Mouse (Mus musculus) retina, adult 2 months (tissue): Measurements from ENCODE around the gene Ncam1.

ENCODE experiments used
- DNase-seq: peaks from one replicate; pipeline ENCODE4 v3.0.0-alpha.2; 2012; ENCODE audit warnings: low read depth, low spot score

The Ncam1 gene

DNA sequence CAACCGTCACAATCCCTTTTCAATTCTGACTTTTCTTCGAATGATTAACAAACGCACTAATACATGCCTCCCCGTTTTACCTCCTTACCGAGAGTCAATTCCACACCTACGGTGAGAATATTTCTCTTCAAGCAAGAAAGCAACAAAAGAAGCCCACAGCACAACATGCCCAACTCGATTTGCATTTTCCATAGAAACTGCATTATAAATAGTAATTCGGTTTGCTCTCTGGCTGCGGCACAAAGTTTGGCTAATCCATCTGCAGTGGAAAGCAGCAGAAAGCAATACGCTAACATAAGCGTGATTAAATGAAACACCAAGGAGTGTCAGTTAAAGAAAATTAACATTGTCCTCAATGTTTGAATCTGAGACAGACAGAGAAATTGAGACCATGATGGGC is 177.0 kb downstream of the Ncam1 start:
- no peak for DNase-seq

DNA sequence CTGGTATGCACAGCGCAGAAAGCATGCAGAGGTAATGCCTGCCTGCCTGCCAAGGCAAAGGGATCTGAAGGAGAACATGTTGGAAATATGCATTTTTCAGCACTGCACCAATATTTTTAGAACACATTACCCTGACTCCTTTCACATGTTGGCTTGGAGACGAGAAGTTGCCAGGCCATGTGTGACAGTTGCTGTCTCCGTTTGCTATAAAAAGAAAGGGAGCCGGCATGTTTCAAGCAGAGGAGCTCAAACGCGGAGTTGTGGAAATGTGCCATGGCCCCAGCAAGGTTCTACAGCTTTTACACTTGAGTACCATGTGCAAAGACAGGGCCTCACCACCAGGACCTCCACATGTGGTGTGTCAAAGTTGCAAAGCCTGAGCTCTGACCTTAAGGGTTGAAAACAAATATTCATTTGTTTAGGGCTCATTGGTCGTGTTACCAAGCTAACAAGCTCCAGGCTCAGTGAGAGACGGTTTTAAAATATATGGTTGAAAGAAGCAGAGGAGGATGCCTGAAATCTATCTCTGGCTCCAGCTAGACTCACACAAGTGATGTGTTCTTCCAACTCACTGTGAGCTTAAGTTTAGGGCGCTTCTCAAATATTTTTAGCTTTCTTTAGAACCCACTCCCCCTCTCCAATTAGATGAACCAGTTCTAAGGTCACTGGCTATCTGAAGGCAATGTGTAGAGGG is 179.9 kb downstream of the Ncam1 start:
- no peak for DNase-seq

DNA sequence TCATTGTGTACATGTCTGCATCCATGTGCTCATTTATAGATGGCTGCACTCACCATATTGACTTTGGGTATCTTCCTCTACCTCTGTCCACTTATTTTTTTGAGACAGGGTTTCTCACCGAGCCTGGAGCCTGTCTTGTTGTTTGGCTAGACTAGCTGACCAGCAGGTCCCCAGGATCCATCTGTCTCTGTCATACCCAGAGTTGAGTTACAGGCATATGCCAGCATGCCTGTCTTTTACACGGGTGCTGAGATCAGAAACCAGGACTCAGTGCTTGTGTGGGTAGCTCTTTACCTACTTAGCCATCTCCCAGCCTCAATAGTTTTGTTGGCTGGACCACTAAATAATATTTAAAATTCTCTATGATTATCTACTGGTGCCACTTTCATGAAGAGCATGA is 180.5 kb downstream of the Ncam1 start:
- DNase-seq: no peak

DNA sequence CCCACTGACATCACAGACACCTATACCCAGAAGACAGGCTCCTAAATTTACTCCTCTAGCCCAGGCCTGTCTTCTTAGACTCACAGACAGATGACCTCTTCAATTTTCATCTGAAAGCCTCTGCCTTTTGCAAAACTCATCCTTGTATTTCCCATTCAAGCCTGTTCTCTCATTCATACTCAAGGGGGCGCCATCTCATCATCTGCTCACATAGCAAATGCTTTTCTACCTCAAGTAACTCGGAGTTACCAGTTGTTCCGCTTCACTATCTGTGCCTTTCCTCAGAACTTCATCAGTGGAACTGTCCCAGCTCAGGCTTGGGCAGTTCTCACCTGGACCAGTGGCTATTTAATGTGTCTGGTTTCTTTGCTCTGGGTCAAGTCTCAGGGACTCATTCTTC is 181.5 kb downstream of the Ncam1 start:
- no peak for DNase-seq

DNA sequence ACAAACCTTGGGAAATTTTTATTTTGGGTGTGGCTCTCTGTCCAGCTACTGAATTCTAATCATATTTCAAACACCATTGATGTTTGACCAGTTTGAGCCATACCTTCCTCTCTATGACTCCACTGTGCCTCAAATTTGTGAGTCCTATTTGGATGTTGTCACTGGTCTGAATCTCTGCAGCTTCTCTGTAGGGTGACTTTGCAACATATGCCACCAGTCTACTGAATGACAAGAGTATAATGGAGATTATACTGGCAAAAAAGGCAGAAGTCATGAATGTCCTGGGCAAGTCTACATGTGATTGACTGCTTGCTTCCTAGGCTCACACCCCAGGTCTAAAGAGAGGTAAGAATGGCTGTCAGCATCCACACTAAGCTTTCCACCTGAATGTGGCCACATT is 186.3 kb downstream of the Ncam1 start:
- no peak for DNase-seq

DNA sequence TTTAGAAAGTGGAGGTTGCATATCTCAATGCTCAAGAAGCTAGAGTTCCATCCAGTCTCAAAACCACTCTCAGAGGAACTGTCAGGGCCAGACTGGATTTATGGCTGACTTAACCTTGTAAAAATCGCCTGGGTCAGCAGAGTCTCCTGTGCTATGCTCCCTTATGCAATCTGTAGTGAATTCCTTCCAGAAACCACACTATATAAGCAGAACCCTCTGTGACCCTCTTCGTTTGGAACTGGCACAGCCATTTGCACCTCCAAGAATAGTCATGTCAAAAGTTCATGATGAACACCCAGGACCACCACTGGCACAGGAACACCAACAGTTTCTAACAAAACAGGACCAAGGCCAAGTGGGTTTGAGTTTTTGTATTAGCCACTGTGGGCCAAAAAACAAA is 190.5 kb downstream of the Ncam1 start:
- no peak for DNase-seq

DNA sequence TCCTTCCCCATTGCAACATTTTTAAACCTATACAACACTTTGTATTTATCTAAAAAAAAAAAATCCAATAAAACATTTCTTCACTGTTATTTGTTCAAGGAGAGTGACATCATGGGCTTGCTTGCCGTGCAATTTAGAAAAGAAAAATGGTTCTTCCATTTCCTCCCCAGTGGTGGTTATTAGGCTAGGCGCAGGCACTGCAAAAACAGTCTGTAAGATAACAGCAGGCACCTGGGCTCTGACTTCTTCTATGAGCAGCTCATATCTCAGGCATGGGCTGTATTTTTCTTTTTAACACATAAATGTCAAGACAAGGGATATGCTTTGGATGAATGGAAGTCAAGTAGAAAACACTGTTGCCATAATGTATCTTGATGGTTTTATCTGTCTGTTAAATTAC is 192.0 kb downstream of the Ncam1 start:
- no peak for DNase-seq

DNA sequence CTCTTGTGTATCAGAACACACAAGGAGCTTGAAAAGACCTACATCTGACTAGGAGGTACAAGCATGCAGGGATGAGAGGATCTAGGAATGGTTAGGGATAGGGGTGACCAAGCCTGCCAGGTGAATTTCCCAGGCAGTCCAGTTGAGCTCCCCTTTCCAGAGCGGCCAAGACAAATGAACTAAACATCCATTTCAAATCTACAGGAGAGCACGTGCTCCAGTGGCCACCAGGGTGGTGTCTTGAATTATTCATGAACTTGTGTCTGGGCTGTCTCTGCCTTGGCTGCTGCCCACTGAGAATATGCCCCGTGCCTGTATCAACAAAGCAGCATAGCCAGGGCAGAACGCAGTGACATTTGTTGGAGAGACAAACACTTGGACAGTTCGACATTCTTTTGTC is 192.4 kb downstream of the Ncam1 start:
- no peak for DNase-seq

DNA sequence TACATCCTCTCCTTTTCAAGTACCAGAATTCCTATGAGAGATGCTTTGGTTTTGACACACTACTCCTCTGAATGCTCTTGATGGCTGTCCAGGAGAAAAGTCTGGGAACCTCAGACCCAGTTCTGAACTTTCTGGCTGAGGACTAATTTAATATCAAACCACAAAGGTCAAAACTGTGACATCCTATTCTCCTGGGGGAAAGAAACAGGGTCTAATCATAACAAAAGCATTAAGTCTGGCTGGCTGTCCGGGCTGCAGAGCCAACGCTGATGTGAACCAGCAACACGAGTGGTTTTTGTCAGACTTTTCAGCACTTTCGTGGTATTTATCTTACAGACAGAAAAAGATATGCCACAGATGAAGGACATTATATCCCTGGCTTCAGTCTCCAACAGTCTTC is 192.9 kb downstream of the Ncam1 start:
- no peak for DNase-seq

DNA sequence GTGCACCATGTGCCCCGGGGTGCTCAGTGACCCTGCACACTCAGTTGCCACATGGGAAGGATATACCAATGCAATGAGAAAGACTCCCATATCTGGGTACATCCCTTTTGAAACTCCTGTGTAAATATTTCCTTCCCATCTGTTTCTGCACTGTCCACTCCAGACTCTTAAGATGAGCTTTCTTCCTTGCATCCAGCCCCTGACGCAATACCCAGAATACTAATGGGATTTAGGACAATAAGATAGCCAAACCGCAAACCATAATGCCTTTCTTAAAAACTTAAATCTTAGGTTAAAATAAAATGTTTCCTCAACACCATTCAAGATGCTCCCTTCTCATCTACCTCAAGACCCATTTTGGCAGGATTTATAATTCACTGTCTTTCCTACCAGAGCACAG is 193.4 kb downstream of the Ncam1 start:
- no peak for DNase-seq

DNA sequence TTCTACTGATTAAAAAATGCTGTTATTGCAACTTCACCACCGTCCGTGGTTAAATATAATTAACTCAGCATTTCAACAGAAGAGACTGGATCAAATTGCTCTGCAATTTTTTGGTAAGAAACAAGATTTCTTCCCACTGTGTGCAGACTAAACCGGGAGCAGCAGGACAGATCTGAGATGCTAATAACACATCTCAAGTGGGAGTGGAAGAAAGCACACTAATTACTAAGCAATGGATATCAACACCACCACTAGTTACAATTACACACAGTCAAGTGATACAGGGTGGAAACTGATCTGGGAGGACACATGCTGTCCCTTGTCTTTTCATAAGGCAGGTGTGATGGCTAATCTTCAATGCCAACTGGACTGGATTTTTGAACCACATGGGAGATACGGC is 197.5 kb downstream of the Ncam1 start:
- no peak for DNase-seq

DNA sequence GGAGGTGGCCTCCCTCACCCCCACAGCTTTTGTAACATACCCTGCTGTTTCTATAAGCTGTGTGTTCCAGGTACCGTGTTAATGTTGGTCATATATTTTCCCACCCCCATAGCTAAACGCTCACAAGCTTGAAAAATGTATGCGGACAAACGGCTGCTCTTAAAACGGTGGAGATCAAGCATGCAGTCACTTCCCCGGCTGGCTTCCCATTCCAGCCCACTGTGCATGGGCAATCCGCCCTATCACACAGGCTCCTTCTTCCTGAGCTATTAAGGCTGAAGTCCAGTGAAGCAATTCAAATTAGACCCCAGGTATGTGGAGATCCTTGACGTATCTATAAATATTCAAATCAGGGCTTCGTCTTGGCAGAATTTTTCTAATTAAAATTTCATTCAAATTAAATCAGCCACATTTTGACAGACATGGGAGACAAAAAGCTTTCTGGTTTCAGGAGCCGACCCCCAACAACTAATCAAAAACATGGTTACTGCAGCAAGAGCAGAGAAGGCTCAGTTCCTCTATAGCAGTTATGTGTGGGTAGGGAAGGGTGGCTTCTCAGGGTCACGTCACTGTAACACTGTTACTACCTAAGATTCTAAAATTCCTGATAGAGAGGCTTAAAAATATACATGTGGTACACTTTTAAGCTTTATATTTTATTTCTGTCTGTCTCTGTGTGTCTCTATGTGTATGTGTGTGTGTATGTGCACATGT is 202.9 kb downstream of the Ncam1 start:
- DNase-seq: no peak

DNA sequence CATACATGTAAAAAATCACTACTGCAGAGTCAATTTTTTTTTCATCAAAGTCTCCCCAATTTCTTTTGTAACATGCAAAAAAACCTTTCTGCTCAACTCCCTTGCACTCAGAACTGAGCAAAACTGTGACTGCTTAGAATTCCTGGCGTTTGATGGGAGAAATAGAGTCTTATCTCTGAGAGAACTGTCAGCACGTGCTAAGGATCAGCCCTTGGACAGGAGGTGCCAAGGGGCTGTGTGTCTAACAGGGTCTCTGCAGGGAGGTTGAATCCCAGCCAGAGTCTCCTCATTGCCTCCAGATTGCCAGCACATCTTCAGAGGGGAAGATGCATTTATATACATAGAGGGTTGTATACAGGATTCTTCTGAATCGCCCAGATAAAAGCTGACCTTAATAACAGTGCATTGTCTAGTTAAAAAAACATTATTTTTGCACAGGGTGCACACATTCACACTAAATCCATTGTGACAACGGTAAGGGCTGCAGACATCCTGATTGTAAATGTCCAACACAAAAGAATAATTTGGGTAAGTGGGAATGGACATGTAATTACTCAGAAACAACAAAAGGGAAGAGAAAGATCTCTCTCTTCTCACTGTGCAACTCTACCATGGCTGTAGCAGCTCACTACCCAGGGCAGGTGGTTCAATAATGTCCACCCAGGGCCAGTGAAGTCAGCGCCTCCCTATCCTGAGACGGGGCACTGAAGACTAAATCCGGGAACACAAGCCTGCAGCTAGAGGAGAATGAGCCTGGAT is 203.7 kb downstream of the Ncam1 start:
- DNase-seq: no peak

DNA sequence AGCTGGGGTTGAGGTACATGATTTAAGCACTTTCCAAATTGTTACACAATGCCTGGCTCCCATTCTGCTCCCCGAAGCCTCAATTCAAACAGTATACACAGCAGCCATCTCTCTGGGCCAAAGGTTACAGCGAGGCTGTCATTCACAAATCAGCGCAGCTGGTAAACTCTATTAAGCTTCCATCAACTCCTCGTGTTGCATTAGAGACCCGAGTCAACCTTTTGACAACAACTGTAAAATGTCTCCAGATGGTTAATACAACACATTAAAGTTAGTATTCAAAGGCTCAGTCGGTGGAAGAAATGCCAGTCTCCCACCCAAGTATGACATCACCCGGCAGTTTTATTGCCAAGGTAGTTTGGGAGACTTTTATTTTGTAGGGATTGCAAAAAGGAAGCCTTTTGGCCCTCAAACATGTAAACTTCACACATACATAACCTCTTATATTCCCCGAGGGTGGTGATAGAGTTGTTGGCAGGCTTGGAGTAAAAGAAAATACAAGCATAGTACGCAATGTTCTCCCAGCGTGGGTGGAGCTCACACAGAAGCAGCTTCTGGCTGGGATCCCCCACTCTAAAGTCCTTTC is 204.7 kb downstream of the Ncam1 start:
- no peak for DNase-seq

DNA sequence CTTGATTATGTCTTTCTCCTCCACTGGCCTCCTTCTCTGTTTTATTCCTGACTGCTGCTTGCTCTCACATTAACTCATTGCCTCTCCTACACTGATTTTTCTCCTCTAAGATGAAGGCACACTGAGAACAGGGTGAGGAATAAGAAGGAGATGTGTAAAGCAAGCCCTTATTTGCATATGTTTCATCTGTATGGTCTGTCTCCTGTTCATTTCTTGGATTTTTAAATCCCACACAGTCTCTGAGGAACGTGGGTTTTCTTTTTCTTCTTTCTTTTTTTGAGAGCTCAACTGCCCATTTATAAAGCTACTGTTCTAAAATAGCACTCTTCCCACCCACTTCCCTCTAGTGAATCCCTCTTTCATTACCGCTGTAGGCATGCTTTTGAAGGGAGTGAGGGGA is 206.7 kb downstream of the Ncam1 start:
- no peak for DNase-seq

DNA sequence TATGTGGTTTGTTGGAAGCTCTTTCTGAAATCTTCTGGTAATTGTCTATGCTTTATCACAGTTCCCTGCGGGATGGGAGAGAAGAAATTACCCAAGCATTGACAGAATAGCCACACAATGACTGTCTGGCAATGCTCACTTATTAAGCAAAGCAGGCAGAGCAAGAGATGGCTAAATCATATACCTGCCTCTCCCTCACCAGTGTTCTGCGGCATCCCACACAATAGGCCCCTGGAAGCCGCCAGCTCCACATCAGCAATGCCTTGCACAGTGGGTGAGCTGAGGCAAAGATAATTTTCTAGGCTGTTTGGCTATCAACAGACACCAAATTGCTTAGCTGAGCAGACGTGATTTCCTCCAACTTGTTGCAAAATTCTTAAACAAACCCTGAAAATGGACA is 208.5 kb downstream of the Ncam1 start:
- DNase-seq: no peak

DNA sequence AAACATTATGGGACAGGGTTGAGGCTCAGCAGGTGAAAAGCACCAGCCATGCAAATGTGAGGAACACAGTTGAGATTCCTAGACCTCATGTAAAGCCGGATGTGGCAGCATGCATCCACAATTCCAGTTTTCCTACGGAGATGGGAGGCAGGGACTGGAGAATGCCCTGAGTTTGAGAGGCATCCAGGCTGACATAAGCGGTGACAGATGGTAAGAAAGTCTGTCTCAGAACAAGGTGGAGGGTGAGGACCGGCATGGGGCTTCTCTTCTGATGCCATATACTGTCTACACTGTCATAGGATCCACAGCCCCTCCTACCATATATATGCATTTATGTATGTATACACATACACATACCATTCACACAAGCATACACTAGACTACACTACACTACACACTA is 221.6 kb downstream of the Ncam1 start:
- no peak for DNase-seq

DNA sequence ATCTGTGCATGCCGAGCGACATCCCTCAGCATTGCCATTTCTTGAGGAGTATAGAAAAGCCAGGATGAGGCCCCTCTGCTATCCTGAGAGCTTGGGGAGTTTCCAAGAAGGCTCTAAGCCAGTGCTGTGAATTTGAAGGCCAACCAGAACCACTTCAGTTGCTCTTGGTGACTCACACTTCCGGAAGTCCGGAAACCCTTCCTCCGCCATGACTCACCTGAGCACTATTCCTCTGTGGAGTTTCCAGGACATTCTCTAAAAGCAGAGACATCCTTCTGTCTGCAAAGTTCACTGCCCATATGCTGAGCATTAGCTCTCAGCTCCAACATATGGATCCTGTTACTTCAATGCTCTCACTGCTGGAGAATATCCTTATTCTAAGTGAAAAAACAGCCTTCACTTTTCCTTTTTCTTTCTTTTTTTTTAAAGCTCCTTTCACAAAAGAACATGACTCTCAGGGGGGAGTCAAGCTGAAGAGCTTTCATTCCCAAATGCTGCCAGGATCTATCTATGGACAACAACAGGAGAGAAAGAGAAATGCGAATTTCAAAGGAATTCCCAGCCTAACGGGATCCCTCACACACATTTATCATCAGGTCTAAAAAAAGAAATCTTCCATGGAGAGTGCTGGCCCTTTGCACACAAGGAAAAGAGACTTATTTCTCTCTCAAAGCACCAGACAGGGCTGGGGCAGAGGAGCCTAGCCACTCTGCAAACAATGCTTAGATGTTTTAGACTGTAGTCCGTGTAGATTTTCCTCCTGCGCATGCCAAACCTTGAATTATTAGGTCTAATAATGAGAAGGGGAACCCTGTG is 226.8 kb downstream of the Ncam1 start:
- DNase-seq: no peak

DNA sequence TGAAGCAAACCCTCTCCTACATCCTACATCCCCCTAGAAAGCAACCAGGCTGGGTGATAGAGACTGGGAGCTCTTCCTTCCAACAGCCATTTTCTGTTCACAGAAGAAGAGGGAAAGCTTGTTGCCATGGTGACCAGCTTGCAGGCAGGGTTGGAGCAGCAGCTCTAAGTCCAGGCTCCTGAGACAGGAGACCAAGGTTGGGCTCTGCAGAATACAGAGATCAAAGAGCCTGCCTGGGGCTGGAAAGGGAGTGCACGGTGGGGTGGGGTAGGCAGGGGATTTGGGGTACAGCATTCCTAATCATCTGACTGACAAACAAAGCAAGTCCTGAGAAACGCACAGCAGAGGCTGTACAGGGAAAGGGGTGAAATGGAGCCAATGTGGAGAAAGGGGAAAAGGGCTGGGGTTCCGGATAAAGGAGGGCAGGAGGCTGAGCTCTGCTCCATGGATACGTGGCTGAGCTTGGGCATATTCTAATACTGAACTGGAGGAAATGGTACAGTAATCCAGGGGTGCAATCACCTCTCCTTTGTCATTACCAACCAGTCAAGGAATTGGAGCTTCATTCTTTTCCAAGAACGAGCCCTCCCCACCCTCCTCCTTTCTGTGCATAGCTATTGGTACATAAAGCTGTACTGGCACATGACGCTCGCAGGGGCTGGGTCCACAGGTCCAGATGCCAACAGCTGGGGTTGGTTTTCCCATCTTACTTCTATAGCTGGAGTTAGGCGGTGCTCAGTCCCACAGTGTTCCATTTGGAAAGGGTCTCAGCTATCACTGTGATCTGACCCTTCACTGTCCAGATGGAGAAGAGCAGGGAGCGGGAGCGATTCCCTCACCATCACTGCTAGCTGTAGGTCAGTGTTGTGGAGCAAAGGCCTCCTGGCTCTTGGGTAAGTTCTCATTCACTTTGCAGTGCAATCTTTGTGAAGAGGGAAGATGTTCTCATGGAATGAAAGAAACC is 227.7 kb downstream of the Ncam1 start:
- DNase-seq: no peak

DNA sequence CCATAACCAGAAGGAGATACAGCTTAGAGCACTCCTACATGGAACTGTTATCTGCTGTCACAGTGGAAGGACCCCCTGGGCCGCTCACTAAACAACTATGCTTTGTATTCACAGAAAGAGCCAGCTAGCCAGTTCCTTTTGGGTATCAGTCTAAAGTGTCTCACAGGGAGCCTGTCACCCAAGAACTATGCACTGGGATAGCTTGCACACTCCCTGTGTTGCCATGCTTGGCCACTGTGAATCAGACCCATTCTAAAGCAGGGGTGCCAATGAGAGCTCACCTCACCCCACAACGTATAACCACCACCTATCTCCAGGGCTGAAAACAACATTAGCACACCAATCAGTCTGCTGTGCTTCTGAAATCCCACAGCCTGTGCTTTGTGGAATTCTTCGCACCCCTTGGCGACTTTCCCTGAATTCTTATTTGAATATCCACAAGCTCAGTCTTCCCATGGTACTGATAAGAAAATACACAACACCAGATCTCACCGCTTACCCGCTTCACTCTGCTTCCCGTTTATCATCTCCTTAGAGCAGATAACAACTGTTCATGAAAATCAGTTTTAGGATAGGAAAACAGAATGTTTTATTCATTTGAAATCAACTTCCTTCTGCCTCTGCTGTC is 228.6 kb downstream of the Ncam1 start:
- DNase-seq: no peak
